Mouse (Mus musculus) T-cell, adult 2 months (primary cell): ENCODE measurements around the gene Suco.

Source experiments
- DNase-seq: peaks from one replicate; pipeline ENCODE4 v3.0.0; 2022; ENCODE audit warnings: low spot score

Gene Suco

GRCm38 (mm10) chr1:161788339-161788738 is 88.1 kb downstream of the Suco start, which contains the start of gene Fasl:
Fasl (minus strand) TSS chr1:161788495.
- DNase-seq: peak; percentile 88

GRCm38 (mm10) chr1:161782725-161783124 is 93.8 kb downstream of the Suco start:
- no peak for DNase-seq

GRCm38 (mm10) chr1:161781594-161781993 is 94.9 kb downstream of the Suco start:
- no peak for DNase-seq

GRCm38 (mm10) chr1:161779057-161779456 is 97.4 kb downstream of the Suco start:
- DNase-seq: peak; percentile 83

- peak; percentile 59 for DNase-seq
These were observed 101.3 kb downstream of the Suco start for GRCm38 (mm10) chr1:161775151-161775550.

DNA sequence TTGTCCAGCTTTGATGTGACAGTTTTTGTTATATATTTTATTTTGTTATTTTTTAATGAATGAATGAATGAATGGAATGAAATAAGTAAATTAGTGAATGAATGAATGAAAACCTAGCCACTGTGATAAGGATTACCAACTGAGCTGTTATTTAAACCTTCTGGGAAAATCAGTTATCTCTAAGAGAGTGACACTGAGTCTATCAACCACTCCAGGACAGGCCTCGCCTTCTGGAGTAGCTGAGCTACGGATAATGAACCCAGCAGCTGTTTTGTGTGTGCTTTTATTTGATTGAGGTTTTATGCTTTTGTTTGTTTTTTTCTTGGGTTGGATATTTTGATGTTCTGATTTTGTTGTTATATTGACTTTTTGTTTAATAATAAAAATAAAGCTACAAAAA is 105.2 kb downstream of the Suco start:
- DNase-seq: no peak

DNA sequence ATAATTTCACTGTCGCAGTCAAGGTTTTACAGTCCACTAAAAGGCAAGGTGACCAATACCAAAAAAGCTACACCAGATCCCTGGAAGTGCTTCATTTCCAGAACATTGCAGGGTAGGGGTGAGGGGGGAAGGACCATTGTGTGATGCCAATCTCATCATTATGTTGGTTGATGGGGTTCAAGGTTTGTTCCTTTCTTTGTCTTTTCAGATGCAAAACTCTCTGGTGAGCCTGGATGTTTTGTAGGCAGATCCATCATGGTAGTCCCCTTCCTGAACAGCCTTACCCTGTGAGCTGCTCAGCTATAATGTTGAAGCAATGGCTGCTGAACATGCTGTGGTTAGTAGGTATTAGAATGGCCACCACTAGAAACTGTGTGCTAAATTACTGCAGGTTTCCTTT is 107.2 kb downstream of the Suco start:
- no peak for DNase-seq

- DNase-seq: peak; percentile 79
These were observed 109.4 kb downstream of the Suco start for GRCm38 (mm10) chr1:161767101-161767524.

DNA sequence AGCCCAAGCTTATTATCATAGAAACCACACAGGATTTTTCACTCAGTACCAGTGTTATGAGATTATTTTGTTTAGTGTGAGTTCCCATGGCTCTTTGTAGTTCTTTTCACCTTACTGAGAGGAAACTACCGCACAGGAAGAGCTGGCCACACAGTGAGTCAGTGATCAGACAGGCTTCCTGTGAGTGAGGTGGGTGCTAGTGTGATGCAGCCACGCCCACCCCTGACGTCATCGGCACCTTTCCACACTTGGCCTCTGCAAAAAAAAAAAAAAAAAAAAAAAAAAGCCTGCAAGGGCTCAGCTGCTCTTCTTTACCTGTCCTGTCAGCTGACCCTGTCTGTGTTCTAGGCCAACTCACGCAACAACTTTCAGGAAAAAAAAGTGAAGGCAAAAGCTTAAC is 109.8 kb downstream of the Suco start:
- peak; percentile 96 for DNase-seq
